Mouse (Mus musculus) inflammation-experienced regulatory T-cells, adult 16 weeks (primary cell): Measurements from ENCODE around the gene Clic1. TPM values are rescaled to one million over a fixed set of nuclear protein-coding genes. Genes with fewer than 3 reads are reported as not detected.

Source experiments
- polyA plus RNA-seq: library from polyadenylated mRNA; unstranded; fragments of 100-300 nt; shearing (Covaris generic); gene quantifications from one replicate; pipeline ENCODE4 v1.2.1, GENCODE M21; 2017

The Clic1 gene
- 611 TPM for polyA plus RNA-seq

DNA sequence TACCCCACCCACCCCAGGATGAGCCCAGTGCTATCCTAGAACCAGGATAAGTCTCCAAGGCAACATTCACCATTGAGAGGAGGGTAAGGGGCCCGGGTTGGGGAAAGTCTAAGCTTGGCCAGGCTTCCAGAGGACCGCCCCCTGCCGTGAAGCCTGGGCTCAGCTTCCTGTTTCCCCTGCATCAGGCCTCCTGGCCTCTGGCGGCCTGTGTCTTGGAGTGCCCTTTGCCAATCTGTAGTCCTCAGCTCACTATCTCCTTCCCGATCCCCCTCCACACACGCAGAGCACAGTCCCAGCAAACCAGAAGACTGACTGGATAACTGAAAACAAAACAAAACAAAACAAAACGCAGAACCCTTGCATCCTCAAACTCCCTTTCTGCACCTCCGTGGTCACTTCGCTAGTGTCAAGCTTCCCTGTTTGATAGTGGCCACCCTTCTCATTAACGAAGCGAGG is at the start of gene Clic1:
Clic1 (plus strand) TSS at position 406 of the 456 bp plus-strand sequence.

DNA sequence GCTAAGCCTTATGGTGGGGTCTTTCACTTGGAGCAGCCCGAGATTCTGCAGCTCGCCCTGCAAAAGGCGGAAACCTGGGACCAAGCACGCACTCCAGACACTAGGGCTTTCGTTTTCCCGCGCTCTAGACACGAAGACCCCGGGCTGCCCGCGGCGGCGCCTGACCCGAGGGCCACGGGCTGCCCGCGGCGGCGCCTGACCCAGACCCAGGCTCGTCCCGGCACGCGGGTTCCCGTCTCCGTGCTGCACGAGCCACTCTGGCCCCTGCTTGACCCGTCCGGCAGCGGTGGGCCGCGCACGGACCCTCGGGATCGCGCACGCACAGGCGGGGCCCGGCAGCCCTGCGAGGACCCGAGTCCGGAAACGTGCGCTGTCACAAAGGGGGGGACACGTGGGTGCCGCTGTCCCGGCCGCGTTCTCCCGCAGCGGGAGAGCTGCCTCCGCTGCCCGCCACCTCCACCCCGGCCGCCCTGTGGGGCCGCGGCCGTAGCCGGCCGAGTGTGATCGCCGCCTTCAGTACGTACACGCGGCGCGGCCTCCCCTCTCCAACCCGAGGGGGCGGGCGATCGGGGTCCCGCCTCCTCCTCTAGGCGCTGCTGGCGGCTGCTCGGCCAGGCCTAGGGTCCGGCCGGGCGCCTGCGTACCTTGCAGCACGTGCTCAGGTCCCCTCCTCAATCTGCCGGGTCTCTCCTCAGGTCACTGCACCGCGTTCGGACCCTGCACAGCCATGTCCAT is 48.9 kb upstream of the Clic1 start, which contains the start of gene Vars:
Vars (plus strand) TSS at position 271 of the 735 bp plus-strand sequence.

DNA sequence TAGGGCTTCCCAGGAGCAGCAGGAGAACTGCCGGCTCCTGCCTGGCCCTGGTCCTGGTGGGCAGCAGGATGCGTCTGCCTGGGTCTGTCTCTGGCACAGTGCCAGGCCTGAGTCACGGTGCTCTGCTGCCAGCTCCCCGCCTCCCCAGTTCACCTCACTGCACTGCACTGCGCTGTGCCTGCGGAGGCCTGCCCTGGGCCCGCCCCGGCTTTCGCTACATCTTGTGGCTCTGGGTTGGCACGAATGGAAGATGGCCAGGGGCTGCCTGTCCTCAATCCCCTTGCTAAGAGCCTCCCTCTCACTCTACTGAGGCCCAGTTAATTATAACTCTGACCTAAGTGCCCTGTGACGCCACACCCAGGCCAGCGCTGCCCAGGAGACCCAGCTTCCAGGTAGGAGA is 33.4 kb upstream of the Clic1 start, which contains the start of gene Vwa7:
Vwa7 (plus strand) TSS at position 204 of the 400 bp plus-strand sequence.

DNA sequence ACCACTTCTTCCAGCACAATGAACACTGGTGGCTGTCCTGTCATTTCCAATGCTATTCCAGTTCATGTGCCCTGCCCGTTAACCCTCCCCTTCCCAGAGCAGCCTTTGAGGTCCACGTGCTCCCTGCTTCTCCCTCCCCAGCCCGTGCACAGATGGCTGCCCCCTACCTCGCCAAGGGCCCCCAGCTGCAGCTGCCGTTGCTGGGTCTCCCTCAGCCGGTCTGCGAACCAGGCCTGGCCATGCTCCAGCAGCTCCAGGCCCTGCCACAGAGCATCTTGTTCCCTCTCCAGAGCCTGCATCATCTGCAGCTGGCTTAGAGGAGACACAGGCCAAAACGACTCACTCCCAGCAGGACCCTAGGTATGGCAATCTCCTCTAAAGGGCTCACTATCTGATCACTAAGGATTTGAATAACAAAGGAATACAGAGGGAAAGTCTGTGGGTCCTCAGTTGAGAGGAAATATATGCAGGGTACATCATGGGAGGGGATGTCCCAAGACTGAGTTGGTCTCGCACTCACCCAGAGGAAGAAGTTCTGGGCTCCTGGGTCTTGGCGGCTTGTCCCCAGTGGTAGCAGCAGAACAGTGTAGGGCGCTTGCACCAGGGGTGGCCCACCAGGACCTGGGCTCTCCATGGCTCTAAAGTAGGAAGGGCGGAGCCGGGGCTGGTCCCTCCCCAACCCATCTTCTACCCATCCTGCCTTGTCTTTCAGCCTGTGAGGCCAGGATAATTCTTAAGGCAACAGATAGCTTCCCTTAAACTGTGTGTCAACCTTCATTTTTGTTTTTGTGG is 22.3 kb upstream of the Clic1 start, which contains the start of gene Sapcd1:
Sapcd1 (minus strand) TSS at position 740 of the 792 bp plus-strand sequence.

DNA sequence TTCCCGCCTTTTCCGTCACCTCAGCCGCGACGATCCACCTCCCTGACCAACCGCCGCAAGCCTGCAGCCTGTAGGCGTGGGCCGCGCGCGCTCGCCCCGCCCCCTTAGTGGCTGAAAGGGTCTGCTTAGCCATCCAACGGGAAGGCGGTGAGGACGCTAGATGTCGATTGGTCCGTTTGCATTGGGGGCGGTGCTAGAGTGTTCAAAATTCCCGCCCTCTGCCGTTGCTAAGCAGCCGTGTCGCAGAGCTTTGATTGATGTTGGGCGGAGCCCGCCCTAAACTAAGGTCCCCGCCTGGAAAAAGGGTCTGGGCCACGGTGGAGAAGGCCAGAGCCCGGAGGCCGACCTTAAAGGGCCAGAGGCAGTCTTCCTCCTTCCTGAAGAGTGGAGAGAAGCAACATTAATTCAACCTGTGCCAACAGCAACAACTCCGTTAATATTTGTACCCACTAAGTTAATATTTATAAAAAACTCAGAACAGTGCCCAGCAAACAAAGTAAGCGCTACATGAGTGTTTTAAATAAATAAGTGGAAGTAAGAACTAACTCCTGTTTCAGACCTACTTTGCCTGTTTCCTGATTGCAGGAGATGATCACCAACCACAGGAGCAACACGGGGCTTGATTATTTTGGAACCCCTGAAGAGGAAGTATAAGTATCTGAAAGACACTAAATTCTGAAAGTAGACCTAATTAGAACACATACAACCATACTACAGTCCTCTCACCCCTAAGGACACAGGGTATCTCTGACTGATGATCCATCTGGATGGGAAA is 2.9 kb upstream of the Clic1 start, which contains the start of gene Msh5:
Msh5 (minus strand) TSS at position 65 of the 775 bp plus-strand sequence.

GRCm38 (mm10) chr17:35058911-35059892 is 9.4 kb downstream of the Clic1 start, which contains the start of gene Ddah2:
Ddah2 (plus strand) TSS chr17:35059035.

DNA sequence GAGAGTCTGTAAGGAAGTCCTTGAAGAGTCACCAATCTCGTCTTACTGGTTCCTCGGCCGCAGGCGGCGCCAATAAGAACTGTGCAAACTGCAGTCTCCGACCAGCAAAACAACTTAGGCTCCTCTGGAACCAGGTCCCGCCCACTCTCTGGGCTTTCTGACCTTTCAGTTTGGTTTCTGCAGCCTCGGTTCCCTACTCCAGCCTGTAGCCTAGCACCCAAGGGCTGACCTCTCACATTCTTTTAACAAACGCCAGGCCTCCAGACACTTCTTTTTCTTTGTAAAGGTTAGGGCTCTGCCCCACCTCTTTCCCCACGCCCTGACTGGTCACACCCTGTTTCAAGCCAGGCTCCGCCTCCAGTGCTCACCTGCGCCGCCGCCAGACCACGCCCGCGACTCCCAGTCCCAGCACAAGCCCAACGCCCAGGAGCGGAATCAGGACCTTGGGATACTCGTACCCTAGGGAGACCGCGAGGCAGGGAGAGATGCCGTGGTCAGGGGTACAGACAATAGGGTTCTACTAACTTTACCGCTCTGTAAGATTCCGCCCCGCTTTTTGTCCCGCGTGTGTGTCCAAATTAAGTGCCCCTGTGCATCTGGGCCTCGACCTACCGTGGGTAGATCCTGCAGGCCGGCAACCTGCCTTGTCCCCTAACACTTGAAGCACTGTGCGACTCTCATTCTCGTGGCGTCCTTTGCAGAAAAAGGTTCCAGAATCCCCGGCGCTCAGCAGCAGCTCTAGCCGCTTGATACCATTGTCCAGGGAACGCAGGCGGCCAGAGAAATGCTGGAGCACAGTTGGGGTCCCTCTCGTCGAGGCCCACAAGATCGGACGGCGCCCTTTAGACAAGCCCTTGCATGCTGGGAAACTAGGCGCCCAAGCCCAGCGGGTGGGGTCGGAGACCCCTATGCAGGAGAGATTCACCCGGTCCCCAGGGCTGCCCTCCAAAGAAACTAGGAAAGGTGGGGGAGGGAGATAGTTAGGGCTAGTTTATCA is 15.5 kb downstream of the Clic1 start, which contains the start of gene Ly6g6c:
Ly6g6c (plus strand) TSS at position 438 of the 997 bp plus-strand sequence.

GRCm38 (mm10) chr17:35066084-35066483 is 16.3 kb downstream of the Clic1 start, which contains the start of gene Mpig6b:
Mpig6b (minus strand) TSS chr17:35066184.

DNA sequence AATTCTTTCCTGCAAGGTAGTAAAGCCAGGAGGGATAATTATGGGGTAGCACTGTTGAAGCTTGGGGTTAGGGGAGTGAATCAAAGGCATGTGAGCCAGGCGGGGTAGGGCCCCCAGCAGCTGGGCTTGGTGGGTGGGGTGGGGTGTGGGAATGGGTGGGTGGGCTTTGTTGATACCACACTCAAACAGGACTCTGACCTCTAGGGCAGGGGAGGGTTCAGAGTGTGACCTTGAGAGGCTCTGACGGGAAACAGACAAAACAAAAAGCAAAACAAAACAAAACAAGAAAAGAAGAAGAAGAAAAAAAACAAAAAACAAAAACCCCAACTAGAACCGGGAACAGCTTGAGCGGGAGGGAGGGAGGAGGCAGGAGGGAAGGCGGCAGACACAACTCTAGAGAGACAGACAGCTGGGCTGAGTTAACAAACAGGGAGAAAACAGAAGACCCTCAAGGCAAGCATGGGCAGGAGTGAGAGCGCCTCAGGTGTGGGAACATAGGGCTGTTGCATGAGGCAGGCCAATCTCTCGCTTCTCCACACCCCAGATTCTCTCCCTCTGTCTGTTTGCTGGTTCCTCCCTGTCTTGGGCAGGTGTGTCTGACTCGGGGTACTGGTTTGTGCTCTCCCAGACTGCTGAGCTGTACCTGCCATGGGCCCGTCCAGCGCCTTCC is 26.9 kb downstream of the Clic1 start, which contains the start of gene Ly6g6e:
Ly6g6e (plus strand) TSS at position 396 of the 670 bp plus-strand sequence.

GRCm38 (mm10) chr17:35077786-35078233 is 28.0 kb downstream of the Clic1 start, which contains the start of gene Ly6g6d:
Ly6g6d (minus strand) TSS chr17:35078065.

GRCm38 (mm10) chr17:35085208-35085865 is 35.6 kb downstream of the Clic1 start, which contains the start of gene Ly6g6f:
Ly6g6f (minus strand) TSS chr17:35085610.

GRCm38 (mm10) chr17:35088825-35089644 is 39.3 kb downstream of the Clic1 start, which contains the start of gene Abhd16a:
Abhd16a (plus strand) TSS chr17:35089263.

DNA sequence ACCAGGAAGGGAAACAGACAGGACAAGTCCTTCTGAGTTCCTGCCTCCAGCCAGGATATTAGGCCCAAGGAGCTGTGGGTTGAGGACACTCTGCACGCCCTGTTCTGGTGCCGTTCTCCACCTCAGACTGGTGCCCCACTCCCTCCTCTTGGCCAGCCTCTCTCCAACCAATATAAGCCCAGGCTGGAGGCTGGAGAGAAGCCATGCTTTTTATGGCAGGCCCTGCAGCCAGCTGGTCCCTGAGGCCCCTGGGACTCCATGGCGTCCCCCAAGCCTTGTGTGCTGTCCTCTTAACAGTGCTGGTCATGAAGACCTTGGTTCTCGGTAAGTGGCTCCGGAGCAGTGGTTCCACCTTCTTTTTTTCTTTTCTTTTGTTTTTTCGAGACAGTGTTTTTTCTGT is 58.3 kb downstream of the Clic1 start, which contains the start of gene Ly6g5c:
Ly6g5c (plus strand) TSS at position 183 of the 400 bp plus-strand sequence.

